Mouse (Mus musculus) stomach, postnatal 0 days (tissue): ENCODE results near the gene Tnfrsf22. TPM values are rescaled to one million over a fixed set of nuclear protein-coding genes. Genes with fewer than 3 reads are reported as not detected.

Experiments
- ATAC-seq: fragments of 200-750 bp; cut with Nextera tagmentation; 2 replicates; pipeline ENCODE4 v1.8.0; 2017; ENCODE audit not compliant: low FRiP score, low TSS enrichment
- DNase-seq: peaks from one replicate; pipeline ENCODE4 v3.0.0-alpha.2; 2016; ENCODE audit warnings: low spot score
- H3K27ac ChIP-seq: fragments of 300-500 bp; sonication (generic); replicated peaks from 2 replicates; pipeline ENCODE4 v1.5.1; 2014; ENCODE audit warnings: mild to moderate bottlenecking, control low read depth
- H3K27me3 ChIP-seq: fragments of 300-500 bp; sonication (generic); 2 replicates; pipeline ENCODE4 v1.6.1; 2014; ENCODE audit warnings: low read length; ENCODE audit not compliant: control insufficient read depth, insufficient read depth
- H3K36me3 ChIP-seq: fragments of 300-500 bp; sonication (generic); 2 replicates; pipeline ENCODE4 v1.6.1; 2014; ENCODE audit warnings: low read length, mixed read lengths; ENCODE audit not compliant: control insufficient read depth, insufficient read depth
- H3K4me1 ChIP-seq: fragments of 300-500 bp; sonication (generic); replicated peaks from 2 replicates; pipeline ENCODE4 v1.6.1; 2014; ENCODE audit warnings: antibody characterized with exemption; ENCODE audit not compliant: control insufficient read depth, insufficient read depth
- H3K4me2 ChIP-seq: fragments of 300-500 bp; sonication (generic); replicated peaks from 2 replicates; pipeline ENCODE4 v1.6.1; 2014; ENCODE audit warnings: low read depth, mild to moderate bottlenecking, control low read depth, moderate library complexity
- H3K4me3 ChIP-seq: fragments of 300-500 bp; sonication (generic); 2 replicates; pipeline ENCODE4 v1.5.1; 2014; ENCODE audit warnings: low read depth, low read length, control low read depth
- H3K9ac ChIP-seq: fragments of 300-500 bp; sonication (generic); 2 replicates; pipeline ENCODE4 v1.6.1; 2014; ENCODE audit warnings: mild to moderate bottlenecking, low read length, control low read depth, mixed read lengths
- H3K9me3 ChIP-seq: fragments of 300-500 bp; sonication (generic); 2 replicates; pipeline ENCODE4 v1.6.1; 2016; ENCODE audit warnings: low read length; ENCODE audit not compliant: control insufficient read depth
- CTCF ChIP-seq: IDR thresholded peaks from 2 replicates; pipeline ENCODE4 v1.5.1; 2016; ENCODE audit warnings: antibody characterized with exemption, low read depth, mild to moderate bottlenecking, moderate library complexity
- EP300 ChIP-seq: optimal IDR thresholded peaks from 2 replicates; pipeline ENCODE3; 2016; ENCODE audit warnings: antibody characterized with exemption
- WGBS: fragments of 180-500 bp; shearing (Covaris S2); extraction: QIAGEN DNeasy Blood & Tissue Kit; methylation state at CpG from one replicate; pipeline ENCODE4 v1.1.7; 2014; 5-methylcytosine and 5-hydroxymethylcytosine counted together
- polyA plus RNA-seq: library from polyadenylated mRNA; unstranded; fragments of >200 nt; fragmentation: Nextera tagmentation; extraction: Ambion mirVana; gene quantifications from 2 replicates; pipeline ENCODE4 v1.2.1, GENCODE M21; 2015

Tnfrsf22 gene
- polyA plus RNA-seq, 1 experiment from 2014 or later: 4.7 TPM

- ATAC-seq: no peak
- Histone ChIP-seq H3K4me3 (no peak overlapping the region), H3K27ac (no peak overlapping the region), H3K27me3 (no peaks in the 10 kb centered on the region), H3K4me1 (no peaks in the 10 kb centered on the region), H3K36me3 (peaks cover 33% of the 10 kb centered on the region; the same call in 1 of the 2 replicates), H3K9me3 (no peaks in the 10 kb centered on the region), H3K4me2 (no peak overlapping the region), H3K9ac (no peak overlapping the region)
- WGBS: 88% methylated on average over 4 of the region's 4 CpGs
- TF ChIP-seq EP300: no peak
- TF ChIP-seq CTCF: no peak
- no peak for DNase-seq
Observed at GRCm38 (mm10) chr7:143588006-143588405, 61.5 kb downstream of the Tnfrsf22 start.

GRCm38 (mm10) chr7:143587586-143587985 lies 61.9 kb downstream of the Tnfrsf22 start:
- peaks cover 38% of the 10 kb centered on the region; the same call in 1 of the 2 replicates for H3K36me3 ChIP-seq
- 76% methylated on average over 5 of the region's 5 CpGs for WGBS
- H3K4me3 ChIP-seq: no peak overlapping the region
- H3K4me2 ChIP-seq: no peak overlapping the region
- ATAC-seq (no peak), DNase-seq (no peak)
- H3K9me3 ChIP-seq: no peaks in the 10 kb centered on the region
- no peak overlapping the region for H3K27ac ChIP-seq
- TF ChIP-seq EP300 (no peak), CTCF (no peak)
- no peaks in the 10 kb centered on the region for H3K27me3 ChIP-seq
- no peaks in the 10 kb centered on the region for H3K4me1 ChIP-seq
- no peak overlapping the region for H3K9ac ChIP-seq

Other genes with a start within 250 kb of the Tnfrsf22 start
- 185 and 199 TPM in 2 replicates for gene Cdkn1c, start 188.6 kb downstream of the Tnfrsf22 start, polyA plus RNA-seq
- gene Slc22a18, start 175.9 kb downstream of the Tnfrsf22 start, polyA plus RNA-seq: 27.0 and 28.1 TPM in 2 replicates
- 15.3 and 16.8 TPM in 2 replicates for gene Phlda2, start 146.5 kb downstream of the Tnfrsf22 start, polyA plus RNA-seq
- 98.5 and 99.4 TPM in 2 replicates for gene Nap1l4, start 100.6 kb downstream of the Tnfrsf22 start, polyA plus RNA-seq
- 45.5 and 53.7 TPM in 2 replicates for gene Cars, start 49.6 kb downstream of the Tnfrsf22 start, polyA plus RNA-seq
- 0.13 and 0.17 TPM in 2 replicates for gene Tnfrsf26, start 20.9 kb downstream of the Tnfrsf22 start, polyA plus RNA-seq
- 2.9 and 4.0 TPM in 2 replicates for gene Tnfrsf23, start 36.2 kb upstream of the Tnfrsf22 start, polyA plus RNA-seq
- gene Osbpl5, start 107.3 kb upstream of the Tnfrsf22 start, polyA plus RNA-seq: 29.9 and 32.0 TPM in 2 replicates
- gene Mrgprg, start 117.3 kb upstream of the Tnfrsf22 start, polyA plus RNA-seq: not detected in 2 replicates
- gene Mrgpre, start 134.8 kb upstream of the Tnfrsf22 start, polyA plus RNA-seq: 0.55 and 0.63 TPM in 2 replicates
- gene Nadsyn1, start 173.2 kb upstream of the Tnfrsf22 start, polyA plus RNA-seq: 8.5 and 9.2 TPM in 2 replicates
- gene Dhcr7, start 173.5 kb upstream of the Tnfrsf22 start, polyA plus RNA-seq: 23.9 and 27.1 TPM in 2 replicates
- 0.07 TPM in 1 of 2 replicates, not detected in the other for gene Gm498, start 217.2 kb upstream of the Tnfrsf22 start, polyA plus RNA-seq